Mouse (Mus musculus): ENCODE measurements around the gene Akr1c20.
A peak's percentile ranks its signal among the peaks of the same experiment; 100 is the strongest.

Akr1c20 gene

DNA sequence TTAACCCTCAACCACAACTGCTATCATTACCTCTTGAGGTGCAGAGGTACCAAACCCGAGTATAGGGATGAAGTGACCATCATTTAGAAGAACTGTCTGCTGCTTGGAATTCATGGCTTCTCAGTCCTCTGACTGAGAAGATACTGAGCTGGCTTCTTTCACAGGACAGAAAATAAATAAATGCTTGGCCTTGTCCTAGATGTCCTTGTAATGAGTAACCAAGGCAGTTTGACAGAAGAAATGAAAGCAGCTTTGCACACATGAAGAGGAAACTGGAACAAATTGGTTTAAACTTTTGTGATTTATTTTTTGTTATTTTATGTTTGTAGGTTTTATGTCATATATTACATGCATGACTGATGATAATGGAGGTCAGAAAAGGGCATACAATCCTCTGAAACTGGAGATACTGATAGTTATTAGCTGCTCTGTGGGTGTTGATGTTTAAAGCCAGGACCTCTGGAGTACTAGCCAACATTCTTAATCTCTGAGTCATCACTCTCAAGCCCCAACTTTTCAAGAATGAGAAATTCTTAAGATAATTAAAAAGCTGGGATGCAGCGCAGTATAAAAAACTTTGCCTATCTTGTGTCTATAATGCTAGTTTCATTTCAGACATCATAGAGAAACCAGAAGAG, at the start of gene Akr1c20:
Gene Akr1c20 (minus strand): TSS at position 145 of the 638 bp plus-strand sequence.
- DNase-seq (ENCODE audit: low read depth, low spot score), result peak; percentile 68

DNA sequence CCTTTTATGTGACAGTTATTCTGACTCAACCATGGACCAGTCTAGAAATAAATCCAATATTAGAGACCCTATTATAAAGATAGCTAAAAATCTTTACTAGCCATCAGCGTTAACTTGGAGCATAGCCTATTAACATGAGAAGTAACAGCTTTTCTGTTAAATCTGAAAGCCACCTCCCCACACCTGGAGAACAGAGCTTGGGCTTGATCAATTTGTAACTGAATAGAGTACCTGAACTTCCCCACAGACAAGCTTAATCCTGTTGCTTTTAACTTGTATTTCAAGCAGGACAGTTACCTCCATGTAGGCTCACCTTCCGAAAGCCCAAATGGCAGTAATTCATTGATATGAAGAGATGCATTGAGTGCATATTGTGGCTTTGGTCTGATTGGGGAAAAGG, 42.9 kb upstream of the Akr1c20 start:
- DNase-seq (ENCODE audit: low read depth, low spot score), result no peak

DNA sequence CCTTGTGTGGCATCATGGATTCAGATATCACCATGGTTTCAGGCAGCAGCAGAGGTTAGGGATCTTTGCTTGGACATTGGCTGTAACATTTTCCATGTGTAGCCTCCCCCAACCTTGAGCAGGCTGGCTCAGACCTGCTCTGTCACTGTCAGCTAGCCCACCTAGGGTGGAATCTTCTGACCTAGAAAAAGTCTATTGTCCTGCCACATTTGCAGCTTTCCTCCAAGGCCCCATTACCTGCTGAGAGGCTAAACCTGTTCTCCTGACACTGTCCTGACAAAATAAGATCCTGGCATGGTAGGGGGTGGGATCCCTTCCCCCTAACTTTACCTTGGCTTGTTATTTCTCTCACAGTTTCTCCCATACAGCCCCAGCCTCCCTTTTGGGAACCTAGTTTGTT, 37.4 kb upstream of the Akr1c20 start:
- no peak for DNase-seq (ENCODE audit: low read depth, low spot score)

DNA sequence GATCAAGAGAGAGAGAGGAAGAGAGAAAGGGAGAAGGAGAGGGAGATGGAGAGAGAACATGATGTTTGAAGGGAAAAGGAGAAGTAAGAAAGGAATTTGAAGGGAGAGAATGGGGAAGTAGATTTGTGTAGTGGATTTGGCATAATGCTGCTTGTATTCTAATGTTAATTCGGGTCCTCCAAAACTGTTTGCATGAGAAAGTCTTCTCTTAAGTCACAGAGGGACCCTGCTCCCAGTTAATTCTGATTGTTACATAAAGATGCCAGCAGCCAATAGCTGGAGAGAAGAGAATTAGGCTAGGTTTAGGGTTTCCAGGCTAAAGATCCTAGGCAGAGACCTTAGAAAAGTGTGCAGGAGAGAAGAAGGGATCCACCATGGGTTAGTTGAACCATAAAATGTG, 36.0 kb upstream of the Akr1c20 start:
- no peak for DNase-seq (ENCODE audit: low read depth, low spot score)

DNA sequence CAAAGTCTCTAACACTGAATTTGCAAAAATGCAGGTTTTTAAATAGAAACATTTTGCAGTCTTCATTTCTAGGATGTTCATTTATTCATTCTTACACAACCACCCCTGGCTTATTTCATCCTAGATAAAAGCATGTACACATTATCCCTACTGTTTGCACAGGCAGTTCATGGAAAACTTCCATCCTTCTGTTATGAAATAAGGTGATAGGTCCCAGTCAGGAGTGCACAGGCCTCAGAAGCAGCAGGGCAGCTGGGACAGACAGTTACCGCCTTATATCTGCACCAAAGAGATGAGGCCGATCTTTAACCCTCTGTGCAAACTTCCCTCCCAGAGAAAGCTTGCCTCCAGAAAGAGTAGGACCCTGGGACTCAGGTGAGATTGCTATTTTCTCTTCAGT, 8.3 kb downstream of the Akr1c20 start:
- DNase-seq (ENCODE audit: low read depth, low spot score), result no peak

DNA sequence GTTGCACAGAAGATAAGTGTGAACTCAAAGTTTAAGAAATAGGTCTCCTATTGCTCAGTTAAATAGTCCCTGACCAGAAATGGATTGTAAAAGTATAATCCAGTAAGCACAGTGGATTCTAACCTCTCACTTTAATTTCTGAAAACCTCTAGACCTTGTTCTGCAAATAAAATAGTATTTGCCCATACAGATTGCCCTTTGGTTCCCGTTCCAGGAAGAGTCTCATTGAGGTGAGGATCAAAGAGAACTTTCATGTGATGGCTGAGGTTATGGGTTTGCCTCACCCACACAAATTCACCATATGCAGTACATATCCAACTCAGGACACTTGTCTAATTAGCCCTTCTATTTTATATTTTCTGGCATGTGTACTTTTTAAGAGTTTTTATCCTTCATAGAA, 55.2 kb downstream of the Akr1c20 start:
- no peak for DNase-seq (ENCODE audit: low read depth, low spot score)

DNA sequence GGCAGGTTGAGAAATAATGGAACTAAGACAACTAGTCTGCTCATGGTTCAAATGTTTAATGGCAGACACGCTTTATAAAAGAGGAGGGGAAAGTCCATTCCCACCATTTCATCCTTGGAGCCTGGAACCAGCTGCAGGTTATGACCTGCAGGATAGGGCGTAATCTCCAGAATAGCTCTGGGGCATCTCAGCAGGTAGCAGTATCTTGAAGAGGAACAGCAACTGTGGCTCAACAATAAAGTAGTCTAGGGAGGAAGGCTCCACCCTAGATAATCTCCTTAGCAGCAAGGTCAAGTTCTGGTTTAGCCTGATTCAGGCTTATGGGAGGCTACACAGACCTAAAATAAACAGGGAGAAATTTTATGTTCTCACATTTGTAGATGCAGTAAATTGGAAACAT, 57.5 kb downstream of the Akr1c20 start:
- no peak for DNase-seq (ENCODE audit: low read depth, low spot score)
